In genomic region chr14:22003231-22003630, GRCm38 (mm10) we compare ENCODE assay signal across 29 mouse cellular contexts. TPM values are rescaled to one million over a fixed set of nuclear protein-coding genes. Genes with fewer than 3 reads are reported as not detected.
DNase-seq lines count a peak whose midpoint lies in the region; ATAC-seq and TF ChIP-seq lines count a peak whose summit lies in the region.
"Had no signal": no experiment of that assay in that cellular context is flagged by ENCODE, and none has a peak within 500 bp of the region (broad histone marks: within the 10 kb centered on the region; RNA-seq: fewer than 3 reads in every experiment).

No protein-coding gene starts in this region.

- H3K9ac ChIP-seq in liver, embryonic 12.5 days: no peak overlapping the region
- H3K9ac ChIP-seq in stomach, postnatal 0 days (ENCODE audit: low read length): no peak overlapping the region
- H3K9ac ChIP-seq: embryonic facial prominence, embryonic 13.5 days; embryonic facial prominence, embryonic 15.5 days; forebrain, embryonic 13.5 days; forebrain, embryonic 15.5 days had no signal

- no peak for TF ChIP-seq CTCF in stomach, postnatal 0 days (IDR thresholded peaks at IDR 0.05; ENCODE audit: low read depth)

- intact Hi-C loops in heart, postnatal 25 days (cut with DNase I): no loop called here

- no peaks in the 10 kb centered on the region for H3K9me3 ChIP-seq in liver, embryonic 12.5 days (replicated peaks)
- no peaks in the 10 kb centered on the region for H3K9me3 ChIP-seq in megakaryocyte, embryonic 14.5 days
- no peaks in the 10 kb centered on the region for H3K9me3 ChIP-seq in stomach, postnatal 0 days (ENCODE audit: control insufficient read depth, low read length)
- H3K9me3 ChIP-seq: embryonic facial prominence, embryonic 13.5 days; embryonic facial prominence, embryonic 15.5 days; forebrain, embryonic 13.5 days; forebrain, embryonic 15.5 days; G1E had no signal

- no peak for ATAC-seq in liver, embryonic 12.5 days
- no peak for ATAC-seq in megakaryocyte, adult 5-6 weeks (ENCODE audit: poor library complexity, severe bottlenecking)
- ATAC-seq in stomach, postnatal 0 days (ENCODE audit: low FRiP score, low TSS enrichment): 0 out of 2 replicates have a peak, but pooled peaks have one; percentile 35
- ATAC-seq: CD4-positive, CD25-positive, alpha-beta regulatory T cell, adult 4 months; forebrain, embryonic 13.5 days; forebrain, embryonic 15.5 days; Patski had no signal

- H3K4me3 ChIP-seq in liver, embryonic 12.5 days: no peak overlapping the region
- peak overlapping the region; percentile 67 for H3K4me3 ChIP-seq in megakaryocyte, embryonic 14.5 days (replicated peaks)
- H3K4me3 ChIP-seq in stomach, postnatal 0 days (ENCODE audit: low read depth, low read length): no peak overlapping the region
- H3K4me3 ChIP-seq: embryonic facial prominence, embryonic 13.5 days; embryonic facial prominence, embryonic 15.5 days; forebrain, embryonic 13.5 days; forebrain, embryonic 15.5 days had no signal

- no peaks in the 10 kb centered on the region for H3K36me3 ChIP-seq in liver, embryonic 12.5 days
- no peaks in the 10 kb centered on the region for H3K36me3 ChIP-seq in megakaryocyte, embryonic 14.5 days (replicated peaks; ENCODE audit: low read length)
- H3K36me3 ChIP-seq in stomach, postnatal 0 days (ENCODE audit: control insufficient read depth, insufficient read depth, low read length): no peaks in the 10 kb centered on the region
- H3K36me3 ChIP-seq: embryonic facial prominence, embryonic 13.5 days; embryonic facial prominence, embryonic 15.5 days; forebrain, embryonic 15.5 days; G1E had no signal

- H3K27me3 ChIP-seq in liver, embryonic 12.5 days (replicated peaks): peaks cover 14% of the 10 kb centered on the region
- peaks cover 19% of the 10 kb centered on the region for H3K27me3 ChIP-seq in megakaryocyte, embryonic 14.5 days (replicated peaks)
- no peaks in the 10 kb centered on the region for H3K27me3 ChIP-seq in stomach, postnatal 0 days (ENCODE audit: control insufficient read depth, insufficient read depth, low read length)
- H3K27me3 ChIP-seq: CH12.LX; embryonic facial prominence, embryonic 15.5 days; Patski had no signal

- DNase-seq in heart, adult 11 months: peak; percentile 67
- DNase-seq in heart, postnatal 25 days (ENCODE audit: low spot score): no peak
- DNase-seq in liver: peak; percentile 11
- DNase-seq in stomach, postnatal 0 days (ENCODE audit: low spot score): no peak
- no peak for DNase-seq in right cerebral cortex, adult 2 months (ENCODE audit: low spot score in 2 of 2)
- DNase-seq: adrenal gland, adult 2 months; adrenal gland, postnatal 10 days; adrenal gland, postnatal 25 days; B cell, adult 2 months; cerebellum, adult 11 months; cerebellum, adult 18-20 months; cerebellum, adult 8-10 months; cerebellum, adult 9-11 months; cerebellum, postnatal 14 days; cerebellum, postnatal 36 days; embryo, embryonic 11 days had no signal

- H3K4me1 ChIP-seq in liver, embryonic 12.5 days: peaks cover 5% of the 10 kb centered on the region; the same call in 1 of the 2 replicates
- peaks cover 26% of the 10 kb centered on the region for H3K4me1 ChIP-seq in megakaryocyte, embryonic 14.5 days
- no peaks in the 10 kb centered on the region for H3K4me1 ChIP-seq in stomach, postnatal 0 days (replicated peaks; ENCODE audit: control insufficient read depth, insufficient read depth)
- H3K4me1 ChIP-seq: embryonic facial prominence, embryonic 13.5 days; embryonic facial prominence, embryonic 15.5 days had no signal

- H3K27ac ChIP-seq in liver, embryonic 12.5 days: no peak overlapping the region
- H3K27ac ChIP-seq in stomach, postnatal 0 days (replicated peaks): no peak overlapping the region
- H3K27ac ChIP-seq: embryonic facial prominence, embryonic 13.5 days; embryonic facial prominence, embryonic 15.5 days; forebrain, embryonic 13.5 days; forebrain, embryonic 15.5 days had no signal

- WGBS in liver, embryonic 12.5 days (ENCODE audit: insufficient replicate concordance): 8% methylated on average over 1 of the region's 1 CpGs
- WGBS in stomach, postnatal 0 days: 50% methylated on average over 1 of the region's 1 CpGs

- TF ChIP-seq EP300 in stomach, postnatal 0 days (optimal IDR thresholded peaks at IDR 0.05): no peak

- no peak overlapping the region for H3K4me2 ChIP-seq in liver, embryonic 12.5 days
- H3K4me2 ChIP-seq in stomach, postnatal 0 days (replicated peaks; ENCODE audit: low read depth): no peak overlapping the region
- H3K4me2 ChIP-seq: embryonic facial prominence, embryonic 13.5 days; embryonic facial prominence, embryonic 15.5 days; forebrain, embryonic 13.5 days; forebrain, embryonic 15.5 days had no signal

RNA-seq across cellular contexts. Expression of gene Zfp503, which starts 13.8 kb away (rescaled TPM):
- 1 to 10 TPM; 1.5 to 2.1 TPM for total RNA-seq in heart, postnatal 25 days (2021)
- 2.8 and 4.0 TPM in 2 replicates for polyA plus RNA-seq in liver, embryonic 12.5 days (2016; fragmentation: Nextera tagmentation; extraction: Ambion mirVana)
- polyA plus RNA-seq in megakaryocyte, embryonic 14.5 days (2012; ENCODE audit: insufficient read depth, low replicate concordance): 0.77 and 1.3 TPM in 2 replicates
- 0.39 and 0.65 TPM in 2 replicates for total RNA-seq in megakaryocyte, adult 5-6 weeks (2015)
- total RNA-seq in megakaryocyte, adult 5-6 weeks (2017): 0.51 TPM in 1 of 2 replicates, not detected in the other
- 10.0 and 11.3 TPM in 2 replicates for polyA plus RNA-seq in stomach, postnatal 0 days (2015; fragmentation: Nextera tagmentation; extraction: Ambion mirVana)
- total RNA-seq: CH12.LX, G1E had no signal
- polyA plus RNA-seq: CD4-positive, CD25-positive, alpha-beta regulatory T cell, adult 4 months had no signal

RNA-seq across cellular contexts. Expression of gene Lrmda, which starts 16.3 kb away (rescaled TPM):
- 1 to 10 TPM in 1 of 2 experiments, under 1 TPM in 1; 0.83 to 1.8 TPM for total RNA-seq in heart, postnatal 25 days (2021)
- polyA plus RNA-seq in liver, embryonic 12.5 days (2016; fragmentation: Nextera tagmentation; extraction: Ambion mirVana): 0.23 and 0.49 TPM in 2 replicates
- 7.1 and 12.7 TPM in 2 replicates for polyA plus RNA-seq in megakaryocyte, embryonic 14.5 days (2012; ENCODE audit: insufficient read depth, low replicate concordance)
- total RNA-seq in megakaryocyte, adult 5-6 weeks (2015): 10.9 and 11.2 TPM in 2 replicates
- total RNA-seq in megakaryocyte, adult 5-6 weeks (2017): 12.6 and 15.6 TPM in 2 replicates
- polyA plus RNA-seq in stomach, postnatal 0 days (2015; fragmentation: Nextera tagmentation; extraction: Ambion mirVana): 0.39 and 0.46 TPM in 2 replicates
- total RNA-seq: G1E had no signal
- polyA plus RNA-seq: brain, embryonic 14.5 days; CD4-positive, CD25-positive, alpha-beta regulatory T cell, adult 4 months; forebrain, embryonic 11.5 days; forebrain, embryonic 13.5 days; G1E had no signal

Comparison
In these comparisons a context has a peak if more than half of its experiments do, and no peak if none do; other contexts are left out.
1. DNase-seq: peak in heart, adult 11 months (single experiment) and liver (single experiment); none in heart, postnatal 25 days (single experiment), stomach, postnatal 0 days (single experiment) and right cerebral cortex, adult 2 months (0 of 2).